Mouse (Mus musculus) macrophage (primary cell): Measurements from ENCODE around the gene Tmem138. TPM values are rescaled to one million over a fixed set of nuclear protein-coding genes. Genes with fewer than 3 reads are reported as not detected.

Source experiments
- H3K27ac ChIP-seq: fragments of 350-480 bp; formaldehyde crosslinking; 2 replicates; pipeline ENCODE4 v1.9.0; 2021
- H3K36me3 ChIP-seq: fragments of 350-480 bp; formaldehyde crosslinking; 2 replicates; pipeline ENCODE4 v1.9.0; 2021; ENCODE audit errors: inconsistent target
- H3K4me3 ChIP-seq: fragments of 350-480 bp; formaldehyde crosslinking; 2 replicates; pipeline ENCODE4 v1.9.0; 2021; ENCODE audit errors: inconsistent target
- H3K79me2 ChIP-seq: fragments of 350-480 bp; formaldehyde crosslinking; 2 replicates; pipeline ENCODE4 v1.9.0; 2021; ENCODE audit errors: inconsistent target
- WGBS: methylation state at CpG from one replicate; pipeline ENCODE4 v1.1.7; 2026; ENCODE audit warnings: inconsistent platforms; ENCODE audit not compliant: missing documents; 5-methylcytosine and 5-hydroxymethylcytosine counted together
- polyA plus RNA-seq: library from polyadenylated mRNA; stranded (reverse); fragments of 250-400 nt; gene quantifications from 3 replicates; pipeline ENCODE4 v1.2.4, GENCODE M21; 2018; ENCODE audit warnings: inconsistent platforms

The Tmem138 gene
- polyA plus RNA-seq, 1 experiment from 2014 or later, result 3.4 TPM

- Histone ChIP-seq H3K27ac (no peak overlapping the region), H3K36me3 (no peaks in the 10 kb centered on the region)
- WGBS, result 82% methylated on average over 2 of the region's 2 CpGs
These were observed 20.2 kb downstream of the Tmem138 start for GRCm38 (mm10) chr19:10557001-10557400.

DNA sequence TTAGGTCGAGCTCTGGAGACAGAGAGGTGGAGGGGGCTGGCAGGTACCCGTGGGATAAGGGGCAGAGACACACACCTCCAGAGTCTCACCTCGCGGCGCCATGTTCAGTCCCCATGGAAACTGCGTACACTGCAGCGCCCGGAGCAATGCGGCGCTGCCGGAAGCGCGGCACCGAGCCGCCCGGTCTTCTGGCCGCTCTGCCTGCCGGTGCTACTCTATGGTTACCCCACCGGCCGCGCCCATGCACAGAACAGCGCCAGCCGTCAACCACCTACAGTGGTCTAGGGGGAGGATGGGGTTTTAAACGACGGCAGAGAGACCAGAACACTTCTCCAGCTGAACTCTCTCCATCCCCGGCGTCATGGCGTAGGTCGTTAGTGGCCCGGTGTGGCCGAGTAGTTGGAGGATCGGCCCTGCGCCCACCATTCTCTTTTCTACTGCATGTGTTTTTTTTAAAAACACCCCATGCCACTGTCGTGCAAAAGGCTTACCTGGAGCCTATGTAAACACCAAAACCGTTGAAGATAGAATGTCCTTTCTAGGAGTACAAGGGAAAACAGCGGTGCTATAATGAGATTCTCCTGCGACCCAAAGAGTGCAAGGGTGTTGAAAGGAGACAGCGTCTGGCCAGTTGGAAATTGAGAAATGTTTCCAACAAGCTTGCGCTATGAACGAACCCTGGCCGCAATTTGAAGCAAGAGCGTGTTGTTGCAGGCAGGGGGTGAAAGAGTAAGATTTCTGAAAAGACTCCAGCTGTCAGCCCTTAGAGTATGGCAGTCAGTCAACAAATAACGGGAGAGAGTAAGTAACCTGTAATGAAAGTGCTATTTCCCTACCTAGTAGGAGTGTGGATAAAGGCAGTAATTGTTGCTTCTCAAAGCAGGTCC lies 21.3 kb downstream of the Tmem138 start, which contains the start of gene Tmem216:
Gene Tmem216 (minus strand): TSS at position 615 of the 887 bp plus-strand sequence.
- H3K79me2 ChIP-seq, result no peaks in the 10 kb centered on the region
- H3K4me3 ChIP-seq, result peak within 1 kb of the TSS; percentile 58
- no peak within 1 kb of the TSS for H3K27ac ChIP-seq
- WGBS, result 2% methylated on average over 43 of the region's 43 CpGs
- H3K36me3 ChIP-seq, result no peaks in the 10 kb centered on the region

More at GRCm38 (mm10) chr19:10557001-10557400, 20.2 kb downstream of the Tmem138 start:
- no peak overlapping the region for H3K4me3 ChIP-seq
- H3K79me2 ChIP-seq, result no peaks in the 10 kb centered on the region

- peaks cover 92% of the 10 kb centered on the region for H3K36me3 ChIP-seq
- no peak overlapping the region for H3K27ac ChIP-seq
- 89% methylated on average over 5 of the region's 5 CpGs for WGBS
These were observed 37.7 kb downstream of the Tmem138 start for GRCm38 (mm10) chr19:10539454-10539853.

DNA sequence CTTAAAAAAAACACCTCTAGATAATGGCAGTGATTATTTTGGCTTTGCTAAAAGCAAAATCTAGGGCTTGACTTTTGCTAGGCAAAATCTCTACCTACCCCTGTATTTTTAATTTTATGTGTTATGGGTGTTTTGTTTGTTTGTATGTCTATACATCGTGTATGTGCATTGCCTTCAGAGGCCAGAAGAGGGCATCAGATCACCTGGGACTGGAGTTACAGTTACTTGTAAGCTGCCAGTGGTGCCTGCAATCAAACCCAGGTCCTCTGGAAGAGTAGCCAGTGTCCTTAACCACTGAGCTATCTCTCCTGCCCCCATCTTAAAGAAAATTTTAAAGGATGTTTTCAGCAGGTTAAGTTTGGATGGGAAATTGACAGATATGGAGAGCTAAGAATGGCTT lies 47.1 kb downstream of the Tmem138 start:
- 100% methylated on average over 1 of the region's 1 CpGs for WGBS
- Histone ChIP-seq H3K79me2 (peaks cover 77% of the 10 kb centered on the region), H3K4me3 (no peak overlapping the region), H3K27ac (no peak overlapping the region), H3K36me3 (peaks cover 50% of the 10 kb centered on the region)

More at GRCm38 (mm10) chr19:10539454-10539853, 37.7 kb downstream of the Tmem138 start:
- no peaks in the 10 kb centered on the region for H3K79me2 ChIP-seq
- no peak overlapping the region for H3K4me3 ChIP-seq

DNA sequence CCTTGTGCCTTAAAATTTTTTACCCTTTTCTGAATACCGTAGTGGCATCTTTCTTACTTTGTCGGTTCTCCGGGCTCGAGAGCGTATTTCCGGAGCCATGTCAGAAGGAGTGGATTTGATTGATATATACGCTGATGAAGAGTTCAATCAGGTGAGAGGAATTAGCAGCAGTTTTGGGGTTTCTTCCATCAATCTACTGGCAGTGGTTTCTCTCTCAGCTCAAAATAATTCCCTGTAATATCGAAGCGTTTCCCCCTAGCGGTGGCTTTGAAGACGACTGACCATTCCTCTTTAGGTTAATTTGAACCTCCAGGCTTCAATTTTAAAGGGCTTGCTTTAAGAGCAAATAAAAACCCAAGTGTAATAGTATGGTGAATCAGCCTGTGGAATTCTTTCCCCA lies 51.3 kb downstream of the Tmem138 start, which contains the start of gene Sdhaf2:
Gene Sdhaf2 (minus strand): TSS at position 233 of the 400 bp plus-strand sequence.
- WGBS, result 2% methylated on average over 11 of the region's 11 CpGs
- H3K27ac ChIP-seq, result peak within 1 kb of the TSS; percentile 77

DNA sequence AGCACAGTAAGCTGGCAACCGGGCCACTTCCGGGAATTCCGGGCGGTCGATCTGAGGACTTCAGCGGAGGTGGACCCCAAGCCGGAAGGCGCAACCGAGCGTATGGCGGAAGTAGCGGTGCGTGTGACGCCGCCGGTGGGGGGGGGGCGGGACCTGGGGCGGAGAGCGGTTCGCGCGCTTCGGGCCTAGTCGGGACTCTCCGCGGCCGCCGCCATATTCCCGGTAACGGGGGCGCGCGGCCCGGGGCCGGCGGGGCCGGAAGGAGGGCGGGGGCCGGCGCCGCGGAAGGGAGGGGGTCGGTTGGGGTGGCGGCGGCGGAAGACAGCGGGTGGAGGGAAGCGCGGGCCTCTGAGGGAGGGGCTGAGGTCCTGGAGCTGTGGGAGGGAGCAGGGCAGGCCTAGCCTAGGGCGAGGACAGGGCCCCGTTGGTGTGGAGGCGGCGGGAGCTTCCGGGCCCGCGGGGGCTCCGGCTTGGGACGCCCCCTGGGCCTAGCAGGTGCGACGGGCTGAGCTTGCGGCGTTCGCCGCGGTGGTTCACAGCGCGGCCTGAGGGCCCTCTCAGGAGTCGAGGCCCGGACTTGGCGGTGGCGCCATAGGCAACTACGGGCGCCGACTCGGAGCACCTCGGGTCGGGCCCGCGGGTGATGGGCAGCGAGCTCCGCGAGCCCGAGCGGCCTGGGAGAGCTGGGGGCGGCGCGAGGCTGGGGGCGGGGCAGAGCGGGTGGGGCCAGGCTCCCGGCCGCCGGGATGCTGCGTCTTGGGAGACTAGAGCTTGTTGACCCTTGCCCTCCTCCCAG lies 51.9 kb downstream of the Tmem138 start, which contains the start of gene Cpsf7:
Gene Cpsf7 (plus strand): TSS at position 161 of the 796 bp plus-strand sequence.
- Histone ChIP-seq H3K27ac (peak within 1 kb of the TSS; percentile 77), H3K79me2 (peaks cover 93% of the 10 kb centered on the region), H3K4me3 (peak within 1 kb of the TSS; percentile 99), H3K36me3 (peaks cover 8% of the 10 kb centered on the region; the same call in 1 of the 2 replicates)
- under 1% methylated on average over 74 of the region's 93 CpGs for WGBS

More for the DNA sequence above, 51.3 kb downstream of the Tmem138 start, which contains the start of gene Sdhaf2:
- Histone ChIP-seq H3K4me3 (peak within 1 kb of the TSS; percentile 99), H3K36me3 (peaks cover 14% of the 10 kb centered on the region; the same call in 1 of the 2 replicates), H3K79me2 (peaks cover 93% of the 10 kb centered on the region)

- peaks cover 93% of the 10 kb centered on the region for H3K79me2 ChIP-seq
- H3K27ac ChIP-seq, result peak overlapping the region; percentile 77
- peak overlapping the region; percentile 99 for H3K4me3 ChIP-seq
- peaks cover 4% of the 10 kb centered on the region; the same call in 1 of the 2 replicates for H3K36me3 ChIP-seq
- WGBS, result under 1% methylated on average over 19 of the region's 19 CpGs
These were observed 52.4 kb downstream of the Tmem138 start for GRCm38 (mm10) chr19:10524784-10525105.

GRCm38 (mm10) chr19:10523483-10524080 lies 53.6 kb downstream of the Tmem138 start:
- H3K4me3 ChIP-seq, result peak overlapping the region; percentile 99; the same call in 1 of the 2 replicates
- H3K36me3 ChIP-seq, result peaks cover under 1% of the 10 kb centered on the region; the same call in 1 of the 2 replicates
- H3K27ac ChIP-seq, result no peak overlapping the region
- peaks cover 93% of the 10 kb centered on the region for H3K79me2 ChIP-seq
- WGBS, result 77% methylated on average over 5 of the region's 5 CpGs

DNA sequence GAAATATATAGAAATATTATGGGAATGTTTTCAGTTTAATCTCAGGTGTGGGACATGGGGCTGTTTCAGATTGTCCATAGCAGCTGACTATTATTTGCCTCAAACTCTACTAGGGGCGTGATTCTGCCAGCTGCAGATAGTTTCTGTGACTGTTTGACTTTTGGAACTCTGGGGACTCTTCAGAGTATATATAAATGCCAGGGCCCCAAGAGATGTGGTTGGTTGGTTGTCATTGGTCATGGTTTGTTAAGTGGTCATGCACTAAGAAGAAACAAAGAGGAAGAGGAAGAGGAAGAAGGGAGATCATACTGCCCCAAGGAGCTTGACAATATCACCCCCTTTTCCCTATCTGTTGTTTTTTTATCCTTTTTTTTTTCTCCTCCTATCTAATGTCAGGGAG lies 55.2 kb downstream of the Tmem138 start:
- H3K4me3 ChIP-seq, result no peak overlapping the region
- 89% methylated on average over 1 of the region's 1 CpGs for WGBS
- peaks cover 9% of the 10 kb centered on the region for H3K36me3 ChIP-seq
- peaks cover 90% of the 10 kb centered on the region for H3K79me2 ChIP-seq
- no peak overlapping the region for H3K27ac ChIP-seq

Other genes starting within 250 kb of the Tmem138 start
- gene Syt7, start 188.3 kb downstream of the Tmem138 start, polyA plus RNA-seq, result not detected in 3 replicates
- gene Lrrc10b, start 119.9 kb downstream of the Tmem138 start, polyA plus RNA-seq, result 0.09 to 0.19 TPM in 2 of 3 replicates, not detected in the other
- gene Ppp1r32, start 94.4 kb downstream of the Tmem138 start, polyA plus RNA-seq, result 0.19 TPM in 1 of 3 replicates, not detected in the others
- gene Cpsf7, start 52.1 kb downstream of the Tmem138 start, polyA plus RNA-seq, result 23.4 to 32.9 TPM (median 25.6 TPM) in 3 replicates
- 47.5 to 57.7 TPM (median 49.5 TPM) in 3 replicates for gene Sdhaf2, start 51.2 kb downstream of the Tmem138 start, polyA plus RNA-seq
- 1.4 to 5.1 TPM (median 2.8 TPM) in 3 replicates for gene Tmem216, start 21.1 kb downstream of the Tmem138 start, polyA plus RNA-seq
- gene Cyb561a3, start 190 bp downstream of the Tmem138 start, polyA plus RNA-seq, result 12.4 to 32.0 TPM (median 13.9 TPM) in 3 replicates
- gene Ddb1, start 28.0 kb upstream of the Tmem138 start, polyA plus RNA-seq, result 113 to 146 TPM (median 129 TPM) in 3 replicates
- gene Tkfc, start 28.3 kb upstream of the Tmem138 start, polyA plus RNA-seq, result 5.9 to 8.3 TPM (median 7.5 TPM) in 3 replicates
- gene Vwce, start 56.9 kb upstream of the Tmem138 start, polyA plus RNA-seq, result not detected in 3 replicates
- gene Pga5, start 100.7 kb upstream of the Tmem138 start, polyA plus RNA-seq, result not detected in 3 replicates
- gene Vps37c, start 111.4 kb upstream of the Tmem138 start, polyA plus RNA-seq, result 24.0 to 32.2 TPM (median 24.1 TPM) in 3 replicates
- gene Cd5, start 161.6 kb upstream of the Tmem138 start, polyA plus RNA-seq, result 0.20 to 0.54 TPM (median 0.42 TPM) in 3 replicates